Mouse (Mus musculus) limb, embryonic 10.5 days (tissue): ENCODE results near the gene Gm28048. TPM values are rescaled to one million over a fixed set of nuclear protein-coding genes. Genes with fewer than 3 reads are reported as not detected.

Source experiments
- DNase-seq: peaks from one replicate; pipeline ENCODE4 v3.0.0-alpha.2; 2017; ENCODE audit warnings: low spot score
- H3K27ac ChIP-seq: fragments of 300-500 bp; sonication (generic); 2 replicates; pipeline ENCODE4 v1.5.1; 2016; ENCODE audit warnings: mild to moderate bottlenecking
- H3K27me3 ChIP-seq: fragments of 300-500 bp; sonication (generic); 2 replicates; pipeline ENCODE4 v1.6.1; 2016; ENCODE audit warnings: low read depth, mild to moderate bottlenecking; ENCODE audit not compliant: poor library complexity, severe bottlenecking
- H3K36me3 ChIP-seq: fragments of 300-500 bp; sonication (generic); 2 replicates; pipeline ENCODE4 v1.6.1; 2016; ENCODE audit warnings: mild to moderate bottlenecking, moderate library complexity
- H3K4me1 ChIP-seq: fragments of 300-500 bp; sonication (generic); 2 replicates; pipeline ENCODE4 v1.6.1; 2016
- H3K4me3 ChIP-seq: fragments of 300-500 bp; sonication (generic); 2 replicates; pipeline ENCODE4 v1.5.1; 2016; ENCODE audit warnings: mild to moderate bottlenecking, moderate library complexity
- H3K9me3 ChIP-seq: fragments of 300-500 bp; sonication (generic); replicated peaks from 2 replicates; pipeline ENCODE4 v1.6.1; 2016; ENCODE audit warnings: mild to moderate bottlenecking
- WGBS: fragments of 180-500 bp; shearing (Covaris S2); methylation state at CpG from one replicate; pipeline ENCODE4 v1.1.7; 2016; 5-methylcytosine and 5-hydroxymethylcytosine counted together
- polyA plus RNA-seq: library from polyadenylated mRNA; unstranded; fragments of >200 nt; fragmentation: Nextera tagmentation; extraction: Ambion mirVana; gene quantifications from 2 replicates; pipeline ENCODE4 v1.2.1, GENCODE M21; 2016

The Gm28048 gene
- polyA plus RNA-seq, 1 experiment from 2014 or later = 4.1 TPM

DNA sequence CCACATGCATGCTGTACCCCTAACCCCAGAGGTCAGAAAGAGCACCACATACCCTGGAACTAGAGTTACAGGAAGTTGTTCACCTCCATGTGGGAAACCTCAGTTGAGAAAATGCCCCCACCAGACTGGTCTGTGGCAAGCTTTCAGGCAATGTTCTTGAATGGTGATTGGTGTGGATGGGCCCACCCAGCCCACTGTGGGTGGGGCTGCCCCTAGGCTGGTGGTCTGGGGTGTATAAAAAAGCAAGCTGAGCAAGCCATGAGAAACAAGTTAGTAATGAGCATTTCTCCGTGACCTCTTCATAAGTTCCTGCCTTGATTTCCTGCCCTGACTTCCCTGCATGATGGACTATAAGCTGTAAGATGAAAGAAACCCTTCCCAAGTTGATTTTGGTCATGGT, 19.8 kb downstream of the Gm28048 start:
- H3K27me3 ChIP-seq = no peaks in the 10 kb centered on the region
- no peaks in the 10 kb centered on the region for H3K4me1 ChIP-seq
- no peak overlapping the region for H3K4me3 ChIP-seq
- H3K36me3 ChIP-seq = peaks cover 10% of the 10 kb centered on the region
- no peak overlapping the region for H3K27ac ChIP-seq
- DNase-seq = no peak
- H3K9me3 ChIP-seq = no peaks in the 10 kb centered on the region
- 84% methylated on average over 1 of the region's 1 CpGs for WGBS

DNA sequence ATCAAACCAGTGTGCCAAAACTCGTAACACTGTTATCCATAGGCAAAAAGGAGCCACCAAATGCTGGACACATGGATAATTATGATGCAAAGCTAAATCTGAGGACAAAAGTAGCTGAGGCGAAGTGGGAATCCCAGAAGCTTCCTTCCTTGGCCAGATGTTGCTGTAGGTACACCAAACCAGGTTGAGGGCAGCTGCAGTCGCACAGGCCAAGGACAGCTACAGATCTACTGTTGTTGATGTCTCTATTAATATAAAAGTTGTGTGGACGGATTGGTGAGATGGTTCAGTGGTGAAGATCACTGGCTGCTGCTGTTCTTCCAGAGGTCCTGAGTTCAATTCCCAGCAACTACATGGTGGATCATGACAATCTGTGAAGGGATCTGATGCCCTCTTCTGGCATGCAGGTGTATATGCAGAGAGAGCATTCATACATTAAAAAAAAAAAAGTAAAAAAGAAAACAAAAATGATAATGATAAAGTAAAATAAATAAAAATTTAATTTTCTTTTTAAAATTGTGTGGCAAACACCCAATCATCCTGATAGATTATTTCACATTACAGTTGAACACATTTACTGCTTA, 24.0 kb downstream of the Gm28048 start:
- WGBS = 89% methylated on average over 4 of the region's 4 CpGs

GRCm38 (mm10) chr11:22956830-22957229, 25.1 kb downstream of the Gm28048 start:
- Histone ChIP-seq H3K27ac (no peak overlapping the region), H3K9me3 (no peaks in the 10 kb centered on the region), H3K27me3 (no peaks in the 10 kb centered on the region)

More for the DNA sequence above, 24.0 kb downstream of the Gm28048 start:
- H3K36me3 ChIP-seq = peaks cover 21% of the 10 kb centered on the region
- no peaks in the 10 kb centered on the region for H3K4me1 ChIP-seq
- no peak overlapping the region for H3K4me3 ChIP-seq
- H3K27me3 ChIP-seq = no peaks in the 10 kb centered on the region
- H3K9me3 ChIP-seq = no peaks in the 10 kb centered on the region
- no peak for DNase-seq
- H3K27ac ChIP-seq = no peak overlapping the region

GRCm38 (mm10) chr11:22956346-22956745, 25.5 kb downstream of the Gm28048 start:
- H3K4me1 ChIP-seq = no peaks in the 10 kb centered on the region
- peaks cover 28% of the 10 kb centered on the region for H3K36me3 ChIP-seq
- H3K9me3 ChIP-seq = no peaks in the 10 kb centered on the region
- H3K27ac ChIP-seq = no peak overlapping the region
- H3K4me3 ChIP-seq = no peak overlapping the region
- no peaks in the 10 kb centered on the region for H3K27me3 ChIP-seq
- 96% methylated on average over 6 of the region's 6 CpGs for WGBS
- no peak for DNase-seq

More at GRCm38 (mm10) chr11:22956830-22957229, 25.1 kb downstream of the Gm28048 start:
- no peak for DNase-seq
- no peak overlapping the region for H3K4me3 ChIP-seq
- 69% methylated on average over 4 of the region's 4 CpGs for WGBS
- H3K4me1 ChIP-seq = no peaks in the 10 kb centered on the region
- H3K36me3 ChIP-seq = peaks cover 28% of the 10 kb centered on the region

- WGBS = 91% methylated on average over 7 of the region's 7 CpGs
- no peaks in the 10 kb centered on the region for H3K27me3 ChIP-seq
- no peak for DNase-seq
- no peaks in the 10 kb centered on the region for H3K9me3 ChIP-seq
- no peak overlapping the region for H3K4me3 ChIP-seq
- no peak overlapping the region for H3K27ac ChIP-seq
- no peaks in the 10 kb centered on the region for H3K4me1 ChIP-seq
- peaks cover 26% of the 10 kb centered on the region for H3K36me3 ChIP-seq
Observed at GRCm38 (mm10) chr11:22952668-22953067, 29.2 kb downstream of the Gm28048 start.

DNA sequence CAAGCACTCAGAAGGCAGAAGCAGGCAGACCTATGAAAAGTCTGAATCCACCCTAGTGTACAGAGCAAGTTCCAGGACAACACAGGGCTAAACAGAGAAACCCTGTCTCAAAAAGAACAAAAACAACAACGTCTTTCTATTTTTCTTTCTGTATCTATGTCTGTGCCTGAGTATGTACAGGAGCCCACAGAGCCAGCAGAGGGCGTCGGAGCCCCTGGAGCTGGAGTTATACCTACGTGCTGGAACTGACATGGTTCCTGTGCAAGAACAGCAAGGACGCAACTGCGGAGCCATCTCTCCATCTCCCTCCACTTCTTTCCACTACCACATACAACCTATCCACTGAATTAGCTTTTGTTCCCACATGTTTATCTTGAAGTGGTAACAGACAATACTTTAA, 31.8 kb downstream of the Gm28048 start:
- Histone ChIP-seq H3K9me3 (no peaks in the 10 kb centered on the region), H3K36me3 (peaks cover 12% of the 10 kb centered on the region; the same call in 1 of the 2 replicates), H3K4me1 (no peaks in the 10 kb centered on the region), H3K27ac (no peak overlapping the region), H3K4me3 (no peak overlapping the region), H3K27me3 (no peaks in the 10 kb centered on the region)
- WGBS = 92% methylated on average over 6 of the region's 6 CpGs
- no peak for DNase-seq

DNA sequence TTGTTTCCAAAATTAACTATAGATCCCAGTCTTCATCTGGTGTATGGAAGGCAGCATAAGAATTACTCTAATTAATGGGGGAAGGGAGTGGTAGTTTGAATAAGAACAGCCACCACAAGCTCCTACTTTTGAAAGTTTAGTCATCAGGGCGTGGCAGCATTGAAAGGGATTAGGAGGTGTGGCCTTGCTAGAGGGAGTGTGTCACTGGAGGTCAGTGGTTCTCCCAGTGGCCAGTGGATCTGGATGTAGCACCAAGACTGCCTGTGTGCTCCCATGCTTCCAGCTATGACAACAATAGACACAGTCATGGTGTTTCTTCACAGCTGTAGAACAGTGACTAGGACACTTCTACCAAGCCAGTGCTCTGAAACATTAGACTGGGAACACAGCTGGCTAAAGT, 32.8 kb downstream of the Gm28048 start:
- 89% methylated on average over 1 of the region's 1 CpGs for WGBS
- no peaks in the 10 kb centered on the region for H3K9me3 ChIP-seq
- H3K36me3 ChIP-seq = peaks cover 9% of the 10 kb centered on the region; the same call in 1 of the 2 replicates
- H3K4me1 ChIP-seq = no peaks in the 10 kb centered on the region
- no peak overlapping the region for H3K4me3 ChIP-seq
- DNase-seq = no peak
- H3K27ac ChIP-seq = no peak overlapping the region
- no peaks in the 10 kb centered on the region for H3K27me3 ChIP-seq

DNA sequence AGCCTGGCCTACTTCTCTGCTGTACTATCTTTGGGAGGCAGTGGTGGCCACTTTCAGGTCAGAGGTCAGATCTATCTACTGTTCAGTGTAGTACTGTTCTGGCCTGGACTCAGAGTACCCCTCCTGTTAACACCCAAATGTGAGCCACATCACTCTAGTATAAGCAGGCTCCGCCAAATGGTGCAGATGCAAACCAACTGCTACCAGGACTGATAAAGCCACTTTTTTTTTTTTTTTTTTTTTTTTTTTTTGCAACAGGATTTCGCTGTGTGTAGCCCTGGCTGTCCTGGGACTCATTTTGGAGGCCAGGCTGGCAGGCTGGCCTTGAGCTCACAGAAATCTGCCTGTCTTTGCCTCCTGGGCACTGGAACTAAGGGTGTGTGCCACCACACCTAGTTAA, 42.9 kb downstream of the Gm28048 start:
- no peaks in the 10 kb centered on the region for H3K4me1 ChIP-seq
- no peaks in the 10 kb centered on the region for H3K36me3 ChIP-seq
- 81% methylated on average over 2 of the region's 2 CpGs for WGBS
- H3K27me3 ChIP-seq = no peaks in the 10 kb centered on the region
- no peaks in the 10 kb centered on the region for H3K9me3 ChIP-seq
- no peak for DNase-seq
- no peak overlapping the region for H3K4me3 ChIP-seq
- no peak overlapping the region for H3K27ac ChIP-seq

DNA sequence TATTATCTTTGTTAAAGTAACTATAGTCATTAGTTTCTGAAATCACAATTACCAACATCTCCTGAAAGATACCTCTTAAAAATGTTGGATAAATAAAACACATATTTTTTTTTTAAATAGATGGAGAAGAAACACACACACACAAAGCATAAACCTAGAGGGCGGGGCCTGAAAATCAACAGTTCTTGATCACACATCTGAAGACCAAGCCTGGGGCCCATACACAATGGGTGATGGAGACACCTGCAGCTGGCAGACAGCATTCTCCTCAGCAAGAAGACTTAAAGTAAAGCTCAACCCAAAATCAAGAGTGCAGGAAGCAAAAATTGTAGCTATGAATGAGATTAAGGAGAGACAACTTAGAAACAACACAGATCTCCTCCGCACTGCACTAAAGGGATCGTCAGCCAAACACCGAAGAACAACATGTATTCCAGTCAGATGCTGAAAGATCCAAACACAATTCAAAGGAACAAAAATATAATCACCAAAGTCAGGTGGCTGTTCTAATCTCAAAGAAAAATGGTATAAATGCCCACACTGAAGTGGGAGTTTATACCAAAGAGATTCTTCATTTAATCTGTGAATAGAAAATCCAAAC, 44.1 kb downstream of the Gm28048 start:
- H3K36me3 ChIP-seq = no peaks in the 10 kb centered on the region
- H3K4me3 ChIP-seq = no peak overlapping the region
- WGBS = 93% methylated on average over 4 of the region's 4 CpGs
- no peaks in the 10 kb centered on the region for H3K9me3 ChIP-seq
- no peaks in the 10 kb centered on the region for H3K27me3 ChIP-seq
- H3K27ac ChIP-seq = no peak overlapping the region
- no peak for DNase-seq
- no peaks in the 10 kb centered on the region for H3K4me1 ChIP-seq

DNA sequence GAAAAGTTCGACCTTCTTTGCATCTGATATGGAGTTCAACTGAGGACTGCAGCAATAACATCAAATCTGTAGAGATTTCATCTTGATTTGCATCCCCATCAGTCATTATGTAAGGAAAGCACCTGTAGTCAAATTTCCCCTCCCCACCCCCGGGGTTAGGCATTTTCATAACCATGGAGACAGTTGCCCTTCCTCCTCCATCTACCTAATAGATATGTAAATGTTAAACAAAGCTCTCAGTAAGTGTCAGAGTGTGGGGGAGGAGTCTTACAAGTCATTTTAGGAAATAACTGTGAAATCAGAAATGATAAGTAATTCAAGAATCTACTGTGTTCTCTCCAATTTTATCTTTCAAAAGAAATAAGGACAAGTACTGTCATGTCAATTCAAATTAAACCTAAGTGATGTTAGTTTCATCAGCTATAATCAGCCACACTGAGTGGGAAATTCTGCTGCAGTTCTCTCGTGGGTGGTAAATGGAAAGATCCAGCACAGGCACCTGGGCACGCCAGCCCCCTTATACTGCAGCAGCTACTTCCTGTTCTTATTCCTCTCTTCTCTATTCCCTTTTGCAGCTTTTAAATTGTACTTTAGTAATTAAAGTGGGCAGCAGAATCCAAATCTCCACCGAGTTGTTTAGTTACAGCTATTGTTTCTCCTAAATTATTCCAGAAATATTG, 45.3 kb downstream of the Gm28048 start:
- 69% methylated on average over 5 of the region's 5 CpGs for WGBS
- no peaks in the 10 kb centered on the region for H3K36me3 ChIP-seq
- no peaks in the 10 kb centered on the region for H3K9me3 ChIP-seq
- DNase-seq = no peak
- H3K4me3 ChIP-seq = no peak overlapping the region
- H3K27me3 ChIP-seq = no peaks in the 10 kb centered on the region
- no peaks in the 10 kb centered on the region for H3K4me1 ChIP-seq
- no peak overlapping the region for H3K27ac ChIP-seq

DNA sequence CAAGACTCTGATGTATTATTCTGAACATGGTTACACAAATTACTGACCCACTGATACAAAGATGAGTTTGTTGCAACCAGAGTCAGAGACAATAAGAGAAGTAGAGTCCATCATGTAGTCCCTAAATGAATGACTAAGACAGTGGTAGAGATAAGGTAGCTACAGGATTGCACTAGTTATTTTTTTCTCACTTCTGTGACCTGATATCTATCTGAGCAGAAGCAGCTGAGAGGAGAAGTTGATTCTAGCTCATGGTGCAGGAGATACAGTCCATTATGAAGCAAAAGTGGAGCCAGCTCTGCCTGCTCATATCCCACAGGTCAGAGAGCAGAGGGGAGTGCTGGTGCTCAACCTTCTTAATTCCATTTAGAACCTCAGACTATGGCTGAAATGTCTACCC, 49.7 kb downstream of the Gm28048 start:
- DNase-seq = no peak
- Histone ChIP-seq H3K27me3 (no peaks in the 10 kb centered on the region), H3K4me1 (peaks cover 3% of the 10 kb centered on the region; the same call in 1 of the 2 replicates)

DNA sequence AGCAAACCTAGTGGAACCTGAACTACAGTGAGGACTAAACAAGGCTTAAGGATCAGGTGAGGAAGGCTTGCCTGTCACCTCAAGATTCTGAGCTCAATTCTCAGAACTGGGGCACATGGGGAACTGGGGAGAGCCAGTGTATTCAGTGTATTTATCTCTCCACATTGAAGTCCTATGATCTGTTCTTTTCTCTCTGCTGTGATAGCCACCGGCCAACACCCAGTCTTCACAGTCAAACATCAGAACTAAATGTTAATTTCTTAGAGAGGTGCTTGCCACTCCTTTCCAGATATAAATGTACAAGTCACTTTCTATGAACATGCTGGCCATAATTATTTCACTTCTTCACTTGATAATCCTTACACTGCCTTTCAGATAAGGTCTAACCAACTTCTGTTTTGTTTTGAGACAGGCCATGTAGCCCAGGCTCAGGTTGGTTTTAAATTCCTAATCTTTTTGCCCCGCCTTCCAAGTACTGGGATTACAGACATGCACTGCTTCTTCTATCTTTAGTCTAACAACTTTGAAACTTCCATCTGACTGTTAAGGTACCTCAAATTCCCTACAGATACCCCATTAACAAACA, 50.5 kb downstream of the Gm28048 start:
- Histone ChIP-seq H3K4me1 (peaks cover 3% of the 10 kb centered on the region; the same call in 1 of the 2 replicates), H3K27me3 (no peaks in the 10 kb centered on the region), H3K36me3 (peaks cover 4% of the 10 kb centered on the region), H3K27ac (no peak overlapping the region), H3K9me3 (no peaks in the 10 kb centered on the region), H3K4me3 (no peak overlapping the region)
- no peak for DNase-seq
- WGBS = 93% methylated on average over 2 of the region's 2 CpGs

More for the DNA sequence above, 49.7 kb downstream of the Gm28048 start:
- Histone ChIP-seq H3K9me3 (no peaks in the 10 kb centered on the region), H3K27ac (no peak overlapping the region), H3K4me3 (no peak overlapping the region), H3K36me3 (peaks cover 4% of the 10 kb centered on the region)

DNA sequence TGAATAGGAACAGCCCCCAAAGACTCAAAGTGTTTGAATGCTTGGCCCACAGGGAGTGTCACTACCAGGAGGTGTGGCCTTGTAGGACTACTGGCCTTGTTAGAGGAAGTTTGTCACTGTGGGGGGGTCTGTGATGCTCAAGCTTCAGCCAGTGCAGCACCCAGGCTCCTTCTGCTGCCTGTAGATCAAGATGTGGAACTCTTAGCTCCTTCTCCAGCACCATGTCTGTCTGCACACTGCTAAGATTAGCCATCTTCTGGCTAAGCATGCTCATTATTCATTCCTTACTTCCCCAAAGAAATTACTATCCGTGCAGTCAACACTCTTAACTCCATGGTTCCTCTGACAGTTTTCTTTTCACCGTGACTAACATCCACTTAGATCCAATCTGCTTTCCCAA, 51.8 kb downstream of the Gm28048 start:
- peaks cover 4% of the 10 kb centered on the region for H3K36me3 ChIP-seq
- no peak overlapping the region for H3K27ac ChIP-seq
- H3K9me3 ChIP-seq = no peaks in the 10 kb centered on the region
- no peak overlapping the region for H3K4me3 ChIP-seq
- WGBS = 88% methylated on average over 2 of the region's 2 CpGs
- no peak for DNase-seq
- H3K27me3 ChIP-seq = no peaks in the 10 kb centered on the region
- H3K4me1 ChIP-seq = peaks cover 3% of the 10 kb centered on the region; the same call in 1 of the 2 replicates
